Mouse (Mus musculus) limb, embryonic 10.5 days (tissue): Measurements from ENCODE around the gene Gm10256. TPM values are rescaled to one million over a fixed set of nuclear protein-coding genes. Genes with fewer than 3 reads are reported as not detected.
"Not testable (repeated sequence)": the region's sequence is repeated elsewhere in the genome, so short reads cannot be mapped to it uniquely, and the experiment has no call there.

ENCODE experiments used
- DNase-seq: peaks from one replicate; pipeline ENCODE4 v3.0.0-alpha.2; 2017; ENCODE audit warnings: low spot score
- H3K27ac ChIP-seq: fragments of 300-500 bp; sonication (generic); 2 replicates; pipeline ENCODE4 v1.5.1; 2016; ENCODE audit warnings: mild to moderate bottlenecking
- H3K27me3 ChIP-seq: fragments of 300-500 bp; sonication (generic); 2 replicates; pipeline ENCODE4 v1.6.1; 2016; ENCODE audit warnings: low read depth, mild to moderate bottlenecking; ENCODE audit not compliant: poor library complexity, severe bottlenecking
- H3K36me3 ChIP-seq: fragments of 300-500 bp; sonication (generic); 2 replicates; pipeline ENCODE4 v1.6.1; 2016; ENCODE audit warnings: mild to moderate bottlenecking, moderate library complexity
- H3K4me1 ChIP-seq: fragments of 300-500 bp; sonication (generic); 2 replicates; pipeline ENCODE4 v1.6.1; 2016
- H3K4me3 ChIP-seq: fragments of 300-500 bp; sonication (generic); 2 replicates; pipeline ENCODE4 v1.5.1; 2016; ENCODE audit warnings: mild to moderate bottlenecking, moderate library complexity
- H3K9me3 ChIP-seq: fragments of 300-500 bp; sonication (generic); replicated peaks from 2 replicates; pipeline ENCODE4 v1.6.1; 2016; ENCODE audit warnings: mild to moderate bottlenecking
- WGBS: fragments of 180-500 bp; shearing (Covaris S2); methylation state at CpG from one replicate; pipeline ENCODE4 v1.1.7; 2016; 5-methylcytosine and 5-hydroxymethylcytosine counted together
- polyA plus RNA-seq: library from polyadenylated mRNA; unstranded; fragments of >200 nt; fragmentation: Nextera tagmentation; extraction: Ambion mirVana; gene quantifications from 2 replicates; pipeline ENCODE4 v1.2.1, GENCODE M21; 2016

The Gm10256 gene
- not detected in 2 replicates for polyA plus RNA-seq

DNA sequence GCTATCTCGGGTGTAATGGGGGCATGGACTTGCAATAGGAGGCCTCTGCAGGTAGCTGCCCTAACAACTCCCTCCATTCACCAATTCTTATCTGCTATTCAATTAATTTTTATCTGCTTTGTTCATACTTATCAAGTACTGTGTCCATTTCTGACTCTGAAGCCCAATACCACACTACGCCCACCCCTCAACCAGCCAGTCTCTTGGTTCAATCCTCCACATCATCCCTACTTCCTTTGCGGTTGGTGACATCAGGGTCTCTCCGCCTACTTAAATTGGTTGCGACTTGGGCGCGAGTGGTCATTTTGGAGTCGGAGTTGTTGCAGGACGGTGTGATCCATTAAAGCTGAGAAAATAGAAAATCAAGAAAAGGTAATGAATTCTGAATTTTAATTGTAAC, at the start of gene Gm10256, which contains the start of gene Rbmy:
Gene Gm10256 (plus strand): TSS at position 320 of the 400 bp plus-strand sequence.
Gene Rbmy (plus strand): TSS at position 301 of the 400 bp plus-strand sequence.
- H3K27me3 ChIP-seq, H3K27ac ChIP-seq, H3K4me3 ChIP-seq, H3K4me1 ChIP-seq, DNase-seq, H3K9me3 ChIP-seq, H3K36me3 ChIP-seq: not testable (repeated sequence)
- WGBS, result no CpG with 5 or more reads among the region's 9 CpGs

- no CpG with 5 or more reads among the region's 8 CpGs for WGBS
- DNase-seq, H3K27ac ChIP-seq, H3K4me1 ChIP-seq, H3K4me3 ChIP-seq, H3K36me3 ChIP-seq, H3K27me3 ChIP-seq, H3K9me3 ChIP-seq: not testable (repeated sequence)
Observed at GRCm38 (mm10) chrY:2796105-2796504, 34.4 kb upstream of the Gm10256 start, which contains the start of gene Gm4064. Gene Gm4064, minus strand, starts transcription at chrY:2796205.

- no CpG with 5 or more reads among the region's 9 CpGs for WGBS
- not testable (repeated sequence) for H3K4me3 ChIP-seq, H3K27ac ChIP-seq, H3K27me3 ChIP-seq, H3K4me1 ChIP-seq, H3K36me3 ChIP-seq, DNase-seq, H3K9me3 ChIP-seq
Observed at GRCm38 (mm10) chrY:2900689-2901088, 70.2 kb downstream of the Gm10256 start, which contains the start of gene Gm10352. Gene Gm10352, plus strand, starts transcription at chrY:2900989.

Other genes with a start within 250 kb of the Gm10256 start
- not detected in 2 replicates for gene H2al2c, start 231.6 kb upstream of the Gm10256 start, polyA plus RNA-seq
- gene Sry, start 167.0 kb upstream of the Gm10256 start, polyA plus RNA-seq, result not detected in 2 replicates
- not detected in 2 replicates for gene H2al2b, start 110.0 kb upstream of the Gm10256 start, polyA plus RNA-seq
- gene Gm4064, start 34.5 kb upstream of the Gm10256 start, polyA plus RNA-seq, result not detected in 2 replicates
- not detected in 2 replicates for gene Rbmy, start within 50 bp of the Gm10256 start, polyA plus RNA-seq
- not detected in 2 replicates for gene Gm10352, start 70.3 kb downstream of the Gm10256 start, polyA plus RNA-seq
- not detected in 2 replicates for gene Gm29289, start 101.9 kb downstream of the Gm10256 start, polyA plus RNA-seq